Mouse (Mus musculus) heart, postnatal 14 days (tissue): ENCODE results near the gene Grik3. TPM values are rescaled to one million over a fixed set of nuclear protein-coding genes. Genes with fewer than 3 reads are reported as not detected.
"Not testable (repeated sequence)": the region's sequence is repeated elsewhere in the genome, so short reads cannot be mapped to it uniquely, and the experiment has no call there.

Source experiments
- DNase-seq, 2 experiments: peaks; one replicate each; pipeline ENCODE4 v3.0.0; 2021 to 2022
- intact Hi-C: fragments of 180-260 bp; cut with DNase I; formaldehyde crosslinking; loops from one replicate; pipeline ENCODE4 v1.15.1; 2025
- total RNA-seq, 2 experiments: library from RNA; stranded (reverse); gene quantifications; 2 replicates each; pipeline ENCODE4 v1.2.3; 2021

Grik3 gene
- total RNA-seq, 2 experiments from 2014 or later = 0.05 TPM

GRCm38 (mm10) chr4:125583272-125583671, 92.8 kb downstream of the Grik3 start:
- DNase-seq = no peak
- intact Hi-C loops = no loop called here

DNA sequence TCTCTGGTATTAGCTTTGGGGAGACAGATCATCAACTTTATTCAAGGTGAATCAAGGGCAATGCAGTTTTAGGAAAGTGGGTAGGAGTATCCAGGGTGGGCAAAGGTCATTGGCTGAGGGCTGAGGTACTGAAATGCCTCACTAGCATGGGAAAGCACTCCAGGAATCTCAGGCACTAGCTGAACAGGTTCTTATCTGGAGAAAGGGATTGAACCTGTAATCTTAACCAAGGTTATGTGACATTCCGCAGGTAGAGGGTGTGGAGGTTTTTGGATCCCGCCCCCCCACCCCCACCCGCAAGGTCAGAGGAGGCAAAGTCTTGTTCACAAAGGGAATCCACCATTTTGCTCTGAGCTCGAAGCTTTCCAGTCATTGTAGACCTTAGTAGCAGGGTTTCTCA, 93.4 kb downstream of the Grik3 start:
- DNase-seq = no peak
- intact Hi-C loops = no loop called here

DNA sequence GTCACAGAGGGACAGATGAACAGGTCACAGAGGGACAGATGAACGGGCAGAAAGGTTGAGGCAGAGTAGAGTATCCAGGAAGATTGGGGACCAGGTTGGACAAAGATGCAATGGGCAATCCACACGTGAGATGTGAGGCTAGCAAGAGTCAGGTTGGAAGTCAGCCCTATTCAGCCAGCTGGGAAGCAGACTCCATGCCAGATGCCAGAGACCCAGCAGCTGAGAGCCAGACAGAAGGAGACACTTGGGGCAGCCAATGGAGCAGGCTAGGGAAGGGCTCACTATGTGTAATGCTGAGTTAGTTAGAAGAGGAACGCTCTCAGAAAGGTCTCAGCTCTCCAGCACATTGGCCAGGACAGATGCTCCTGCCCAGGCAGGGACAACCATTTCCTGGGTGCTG, 94.2 kb downstream of the Grik3 start:
- intact Hi-C loops = no loop called here
- no peak for DNase-seq

GRCm38 (mm10) chr4:125587577-125587976, 97.1 kb downstream of the Grik3 start:
- intact Hi-C loops = no loop called here
- no peak for DNase-seq

GRCm38 (mm10) chr4:125590241-125590919, 99.9 kb downstream of the Grik3 start:
- intact Hi-C loops = no loop called here
- DNase-seq = peak; percentile 41 to 58

- intact Hi-C loops = no loop called here
Observed at GRCm38 (mm10) chr4:125592663-125593062, 102.2 kb downstream of the Grik3 start.

GRCm38 (mm10) chr4:125595011-125595410, 104.5 kb downstream of the Grik3 start:
- no peak for DNase-seq
- intact Hi-C loops = no loop called here

More at GRCm38 (mm10) chr4:125592663-125593062, 102.2 kb downstream of the Grik3 start:
- DNase-seq = no peak

DNA sequence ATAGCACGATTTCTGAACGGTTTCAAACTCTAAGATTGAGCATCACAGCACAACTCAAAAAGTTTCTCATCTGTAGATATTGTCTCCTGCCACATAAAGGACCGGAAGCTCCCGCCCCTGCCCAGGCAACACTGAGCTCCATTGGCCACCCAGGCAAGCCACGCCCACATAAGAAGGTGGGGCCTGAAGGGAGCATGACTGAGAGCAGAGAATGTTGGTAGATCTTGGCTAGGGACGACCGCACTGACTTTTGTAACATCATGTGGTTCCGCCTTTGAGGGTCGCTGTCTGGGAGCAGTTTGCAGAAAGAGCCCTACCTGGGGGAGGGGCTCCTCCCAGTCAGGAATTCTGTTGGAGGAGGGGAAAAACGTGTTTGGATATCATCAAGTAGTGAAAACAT, 108.2 kb downstream of the Grik3 start:
- no peak for DNase-seq
- intact Hi-C loops = no loop called here

DNA sequence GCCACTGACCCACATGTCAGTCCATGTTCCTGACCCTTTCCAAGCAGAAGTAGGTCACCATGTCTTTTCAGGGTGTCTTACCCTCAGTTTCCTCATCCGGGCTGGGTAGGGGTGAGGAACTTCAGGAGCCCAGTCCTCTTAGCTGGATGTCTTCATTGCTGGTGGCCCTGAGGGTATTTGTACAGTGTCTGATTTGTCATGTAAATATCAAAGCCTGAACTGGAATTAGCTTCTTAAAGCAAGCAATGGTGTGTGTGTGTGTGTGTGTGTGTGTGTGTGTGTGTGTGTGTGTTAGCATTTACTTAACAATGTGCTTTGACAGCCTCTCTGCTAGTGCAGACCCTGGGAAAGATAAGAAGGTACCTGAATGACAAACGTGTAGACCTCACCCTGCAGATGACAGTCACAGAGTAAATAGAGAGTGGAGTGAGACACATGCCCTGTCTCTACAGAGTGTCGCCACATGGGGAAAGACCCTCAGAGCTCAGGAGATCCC, 109.1 kb downstream of the Grik3 start:
- intact Hi-C loops = no loop called here

GRCm38 (mm10) chr4:125600642-125601041, 110.1 kb downstream of the Grik3 start:
- DNase-seq = no peak
- intact Hi-C loops = no loop called here

More for the DNA sequence above, 109.1 kb downstream of the Grik3 start:
- DNase-seq = no peak

DNA sequence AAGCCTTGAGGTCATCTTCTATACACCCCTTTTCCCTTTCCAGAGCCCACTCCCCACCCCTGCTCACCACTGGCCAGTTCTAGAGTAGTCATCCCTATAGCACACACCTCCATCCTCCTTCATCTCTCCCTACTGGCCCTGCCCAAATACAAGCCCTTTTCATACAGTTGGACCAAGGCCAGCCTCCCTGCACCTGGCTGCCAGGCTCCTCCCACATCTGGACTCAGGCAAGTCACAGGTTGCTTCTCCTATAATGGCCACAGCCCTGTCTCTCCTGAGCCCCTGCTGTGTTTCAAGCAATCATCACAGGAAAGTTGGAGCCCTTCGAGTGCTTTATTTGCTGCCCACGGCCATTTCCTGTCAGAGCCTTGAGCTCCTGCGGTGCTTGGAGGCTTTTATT, 110.8 kb downstream of the Grik3 start:
- intact Hi-C loops = no loop called here
- no peak for DNase-seq

GRCm38 (mm10) chr4:125604494-125604893, 114.0 kb downstream of the Grik3 start:
- intact Hi-C loops = no loop called here
- DNase-seq = no peak

- no peak for DNase-seq
- intact Hi-C loops = no loop called here
Observed at GRCm38 (mm10) chr4:125606147-125606546, 115.6 kb downstream of the Grik3 start.

- DNase-seq = no peak
- intact Hi-C loops = no loop called here
Observed at GRCm38 (mm10) chr4:125607397-125608042, 117.0 kb downstream of the Grik3 start.

GRCm38 (mm10) chr4:125608896-125609295, 118.4 kb downstream of the Grik3 start:
- DNase-seq, intact Hi-C loops: not testable (repeated sequence)

- intact Hi-C loops = no loop called here
- no peak for DNase-seq
Observed at GRCm38 (mm10) chr4:125609320-125610306, 119.1 kb downstream of the Grik3 start.

- intact Hi-C loops = no loop called here
- DNase-seq = no peak
Observed at GRCm38 (mm10) chr4:125617851-125618250, 127.4 kb downstream of the Grik3 start.

DNA sequence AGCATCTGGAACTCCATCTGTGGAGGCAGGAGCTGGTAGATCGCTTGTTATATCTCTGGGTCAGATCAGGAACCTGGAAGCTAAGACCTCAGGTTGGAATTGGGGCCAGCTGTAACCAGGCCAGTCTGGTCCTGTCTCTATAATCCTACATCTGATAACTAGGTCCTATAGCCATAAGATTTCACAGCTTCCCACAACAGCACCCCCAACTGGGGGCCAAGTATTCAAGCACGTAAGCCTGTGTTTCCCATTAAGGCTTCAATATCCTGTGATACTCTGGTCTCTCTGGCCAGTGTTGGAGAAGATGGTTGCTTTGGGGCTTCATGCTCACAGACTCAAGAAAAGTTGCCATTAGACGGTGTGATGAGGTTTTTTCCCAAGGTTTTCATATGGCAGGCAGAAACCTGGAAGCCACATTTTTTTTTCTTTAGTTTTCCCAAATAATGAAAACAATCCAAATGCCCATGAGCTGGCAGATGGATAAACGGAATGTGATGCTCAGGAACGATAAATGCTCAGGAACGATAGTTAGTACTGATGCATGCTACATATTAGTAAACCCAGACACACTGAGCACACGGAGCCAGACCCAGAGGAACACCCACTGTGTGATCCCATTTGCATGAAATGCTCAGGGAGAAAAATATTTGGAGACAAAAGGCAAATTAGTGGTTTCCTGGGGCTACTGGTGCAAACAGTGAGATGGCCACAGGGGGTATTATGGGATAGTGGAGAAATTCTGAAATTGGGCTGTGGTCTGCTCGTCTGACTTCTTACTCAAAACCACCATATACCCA, 128.2 kb downstream of the Grik3 start:
- intact Hi-C loops = no loop called here
- DNase-seq = no peak

- no peak for DNase-seq
- intact Hi-C loops = no loop called here
Observed at GRCm38 (mm10) chr4:125624885-125625678, 134.6 kb downstream of the Grik3 start.
